Mouse (Mus musculus) liver, adult 2 months (tissue): ENCODE measurements around the gene Spcs2. TPM values are rescaled to one million over a fixed set of nuclear protein-coding genes. Genes with fewer than 3 reads are reported as not detected.

Experiments used
- DNase-seq: peaks from one replicate; pipeline ENCODE4 v3.0.0-alpha.2; 2011; ENCODE audit warnings: low read depth, low spot score; ENCODE audit errors: extremely low read depth
- H3K27ac ChIP-seq: fragments of 200-500 bp; replicated peaks from 2 replicates; pipeline ENCODE4 v1.5.1; 2012; ENCODE audit warnings: low read depth, mild to moderate bottlenecking, control low read depth, inconsistent platforms, low read length; ENCODE audit not compliant: insufficient read depth
- H3K27me3 ChIP-seq: fragments of 200-500 bp; 2 replicates; pipeline ENCODE4 v1.6.1; 2012; ENCODE audit warnings: mild to moderate bottlenecking, moderate library complexity, low read length, inconsistent platforms; ENCODE audit not compliant: control insufficient read depth, insufficient read depth
- H3K36me3 ChIP-seq: fragments of 200-500 bp; 2 replicates; pipeline ENCODE4 v1.6.1; 2012; ENCODE audit warnings: low read length, inconsistent platforms; ENCODE audit not compliant: control insufficient read depth, insufficient read depth
- H3K4me1 ChIP-seq: fragments of 200-500 bp; 2 replicates; pipeline ENCODE4 v1.6.1; 2011; ENCODE audit warnings: low read length; ENCODE audit not compliant: control insufficient read depth, insufficient read depth
- H3K4me3 ChIP-seq: fragments of 200-500 bp; 2 replicates; pipeline ENCODE4 v1.5.1; 2011; ENCODE audit warnings: low read depth, mild to moderate bottlenecking, control low read depth, low read length, moderate library complexity; ENCODE audit not compliant: insufficient read depth
- H3K79me2 ChIP-seq: fragments of 200-500 bp; 2 replicates; pipeline ENCODE4 v1.6.1; 2012; ENCODE audit warnings: inconsistent platforms, mild to moderate bottlenecking, low read length, moderate library complexity; ENCODE audit not compliant: control insufficient read depth, insufficient read depth
- H3K9ac ChIP-seq: fragments of 200-500 bp; 2 replicates; pipeline ENCODE4 v1.6.1; 2012; ENCODE audit warnings: low read depth, mild to moderate bottlenecking, control low read depth, inconsistent platforms, low read length
- CTCF ChIP-seq: fragments of 200-500 bp; IDR thresholded peaks from 2 replicates; pipeline ENCODE4 v1.5.1; 2011; ENCODE audit warnings: low read depth, low read length, control low read depth
- POLR2A ChIP-seq: fragments of 200-500 bp; IDR thresholded peaks from 2 replicates; pipeline ENCODE4 v1.6.1; 2011; ENCODE audit warnings: low read length, control low read depth; ENCODE audit not compliant: insufficient read depth; ENCODE audit errors: extremely low read depth
- WGBS: fragments of 180-500 bp; shearing (Covaris S2); methylation state at CpG from one replicate; pipeline ENCODE4 v1.1.7; 2018; 5-methylcytosine and 5-hydroxymethylcytosine counted together
- polyA plus RNA-seq: library from polyadenylated mRNA; depleted of rRNA; stranded (reverse); fragments of >200 nt; gene quantifications from 2 replicates; pipeline ENCODE4 v1.2.3, GENCODE M21; 2012
- total RNA-seq: library from RNA; depleted of rRNA; stranded (reverse); fragments of >200 nt; gene quantifications from 2 replicates; pipeline ENCODE4 v1.2.3, GENCODE M21; 2014

Spcs2 gene
- total and polyA plus RNA-seq, 2 experiments: 30.4 to 82.3 TPM

GRCm38 (mm10) chr7:99851618-99852017 lies 11.6 kb downstream of the Spcs2 start:
- 76% methylated on average over 6 of the region's 6 CpGs for WGBS
- no peak for DNase-seq
- no peak for TF ChIP-seq POLR2A
- no peak for TF ChIP-seq CTCF
- Histone ChIP-seq H3K36me3 (peaks cover 24% of the 10 kb centered on the region), H3K9ac (no peak overlapping the region), H3K79me2 (peaks cover 40% of the 10 kb centered on the region; the same call in 1 of the 2 replicates), H3K27me3 (no peaks in the 10 kb centered on the region), H3K4me1 (peaks cover 12% of the 10 kb centered on the region), H3K27ac (no peak overlapping the region), H3K4me3 (no peak overlapping the region)

DNA sequence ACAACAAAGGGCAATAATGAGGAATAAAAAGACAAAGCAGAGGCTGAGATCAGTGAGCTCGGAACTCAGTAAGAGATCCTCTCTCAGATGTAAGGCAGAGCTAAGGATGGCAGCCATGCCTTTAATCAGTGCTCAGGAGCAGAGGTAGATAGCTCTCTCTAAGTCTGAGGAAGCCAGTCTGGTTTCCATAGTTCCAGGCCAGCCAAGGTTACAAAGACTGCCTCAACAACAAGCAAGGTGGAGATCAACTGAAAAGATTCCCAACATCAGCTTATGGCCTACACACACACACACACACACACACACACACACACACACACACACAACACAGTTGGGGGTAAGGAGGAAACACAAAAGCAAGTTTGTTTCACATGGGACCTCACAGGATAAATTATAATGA lies 12.1 kb downstream of the Spcs2 start:
- H3K27me3 ChIP-seq: no peaks in the 10 kb centered on the region
- H3K4me3 ChIP-seq: no peak overlapping the region
- peaks cover 35% of the 10 kb centered on the region; the same call in 1 of the 2 replicates for H3K79me2 ChIP-seq
- H3K27ac ChIP-seq: no peak overlapping the region
- DNase-seq: no peak
- peaks cover 28% of the 10 kb centered on the region for H3K36me3 ChIP-seq
- no peak for TF ChIP-seq POLR2A
- no peak for TF ChIP-seq CTCF
- peaks cover 7% of the 10 kb centered on the region for H3K4me1 ChIP-seq
- 73% methylated on average over 1 of the region's 1 CpGs for WGBS
- H3K9ac ChIP-seq: no peak overlapping the region

- H3K36me3 ChIP-seq: peaks cover 32% of the 10 kb centered on the region
- no peak for DNase-seq
Measured at GRCm38 (mm10) chr7:99850534-99850933, 12.7 kb downstream of the Spcs2 start.

DNA sequence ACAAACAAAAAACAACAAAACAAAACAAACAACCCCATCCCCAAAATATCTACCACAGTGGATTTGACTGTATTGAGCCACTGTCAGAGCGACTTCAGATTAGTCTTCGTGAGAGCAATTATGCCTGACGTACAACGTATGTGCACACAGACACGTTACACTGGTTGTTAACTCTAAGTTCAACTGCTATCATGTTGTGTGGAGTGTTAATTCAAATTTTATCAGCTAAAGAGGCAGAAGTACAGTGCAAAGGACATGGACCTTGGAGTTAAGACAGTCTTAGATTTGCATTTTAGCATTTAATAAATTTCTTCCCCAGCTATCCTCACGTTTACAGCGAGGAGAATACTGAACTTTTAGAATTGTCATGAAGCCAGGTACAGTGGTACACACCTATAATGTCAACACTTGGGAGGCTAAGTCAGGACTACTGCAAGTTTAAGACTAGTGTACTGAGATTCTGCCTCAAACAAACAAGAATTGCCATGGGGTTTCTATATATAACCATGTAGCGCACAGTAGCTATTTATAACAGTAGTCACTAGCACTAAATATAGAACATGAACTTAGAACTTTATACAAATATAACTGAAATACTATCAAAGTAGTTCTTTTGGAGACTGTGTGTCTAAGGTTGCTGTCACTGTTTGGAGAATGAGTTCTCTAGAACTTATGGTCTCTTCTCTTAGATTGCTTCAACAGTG lies 17.6 kb downstream of the Spcs2 start:
- WGBS: 87% methylated on average over 8 of the region's 8 CpGs
- H3K27me3 ChIP-seq: no peaks in the 10 kb centered on the region

More at GRCm38 (mm10) chr7:99850534-99850933, 12.7 kb downstream of the Spcs2 start:
- Histone ChIP-seq H3K9ac (no peak overlapping the region), H3K4me1 (peaks cover 7% of the 10 kb centered on the region), H3K27ac (no peak overlapping the region), H3K27me3 (no peaks in the 10 kb centered on the region), H3K79me2 (peaks cover 35% of the 10 kb centered on the region; the same call in 1 of the 2 replicates), H3K4me3 (no peak overlapping the region)
- TF ChIP-seq CTCF: no peak
- TF ChIP-seq POLR2A: no peak
- 93% methylated on average over 5 of the region's 5 CpGs for WGBS

GRCm38 (mm10) chr7:99838241-99838640 lies 25.0 kb downstream of the Spcs2 start:
- no peaks in the 10 kb centered on the region for H3K27me3 ChIP-seq
- TF ChIP-seq CTCF: no peak
- TF ChIP-seq POLR2A: no peak

More for the DNA sequence above, 17.6 kb downstream of the Spcs2 start:
- Histone ChIP-seq H3K4me3 (no peak overlapping the region), H3K79me2 (peaks cover 6% of the 10 kb centered on the region; the same call in 1 of the 2 replicates), H3K27ac (no peak overlapping the region), H3K9ac (no peak overlapping the region), H3K4me1 (peaks cover 2% of the 10 kb centered on the region; the same call in 1 of the 2 replicates), H3K36me3 (peaks cover 58% of the 10 kb centered on the region)
- DNase-seq: no peak
- TF ChIP-seq CTCF: no peak
- TF ChIP-seq POLR2A: no peak

GRCm38 (mm10) chr7:99837358-99838071 lies 25.7 kb downstream of the Spcs2 start:
- H3K27ac ChIP-seq: peak overlapping the region; percentile 53

More at GRCm38 (mm10) chr7:99838241-99838640, 25.0 kb downstream of the Spcs2 start:
- WGBS: 67% methylated on average over 3 of the region's 3 CpGs
- Histone ChIP-seq H3K9ac (no peak overlapping the region), H3K36me3 (peaks cover 29% of the 10 kb centered on the region; the same call in 1 of the 2 replicates), H3K79me2 (no peaks in the 10 kb centered on the region), H3K4me3 (no peak overlapping the region), H3K4me1 (peaks cover 8% of the 10 kb centered on the region), H3K27ac (peak overlapping the region; percentile 53)
- no peak for DNase-seq

More at GRCm38 (mm10) chr7:99837358-99838071, 25.7 kb downstream of the Spcs2 start:
- H3K36me3 ChIP-seq: peaks cover 23% of the 10 kb centered on the region; the same call in 1 of the 2 replicates
- H3K4me1 ChIP-seq: peaks cover 8% of the 10 kb centered on the region
- no peak overlapping the region for H3K4me3 ChIP-seq
- no peaks in the 10 kb centered on the region for H3K27me3 ChIP-seq
- DNase-seq: peak; percentile 97
- no peak for TF ChIP-seq POLR2A
- WGBS: 20% methylated on average over 6 of the region's 6 CpGs
- no peak overlapping the region for H3K9ac ChIP-seq
- H3K79me2 ChIP-seq: no peaks in the 10 kb centered on the region
